Mouse (Mus musculus): ENCODE measurements around the gene Ahnak. TPM values are rescaled to one million over a fixed set of nuclear protein-coding genes. Genes with fewer than 3 reads are reported as not detected.

Gene Ahnak
- polyA plus RNA-seq, 1 experiment, result not detected

GRCm38 (mm10) chr19:8981450-8982168, 7.5 kb upstream of the Ahnak start:
- WGBS, result 66% methylated on average over 2 of the region's 2 CpGs

GRCm38 (mm10) chr19:8982303-8983149, 6.6 kb upstream of the Ahnak start:
- H3K4me3 ChIP-seq (ENCODE audit: insufficient read depth, low read depth, low read length), result no peak overlapping the region
- H3K4me1 ChIP-seq (ENCODE audit: control insufficient read depth, insufficient read depth, low read length), result peaks cover 25% of the 10 kb centered on the region
- no peak for TF ChIP-seq POLR2A (IDR thresholded peaks at IDR 0.05; ENCODE audit: insufficient read depth, low read depth, low read length)
- TF ChIP-seq CTCF (IDR thresholded peaks at IDR 0.05; ENCODE audit: insufficient read depth, low read depth, low read length), result no peak
- no peak overlapping the region for H3K27ac ChIP-seq (ENCODE audit: insufficient read depth, low read depth, low read length)
- 52% methylated on average over 5 of the region's 5 CpGs for WGBS

More at GRCm38 (mm10) chr19:8981450-8982168, 7.5 kb upstream of the Ahnak start:
- peaks cover 25% of the 10 kb centered on the region for H3K4me1 ChIP-seq (ENCODE audit: control insufficient read depth, insufficient read depth, low read length)
- H3K4me3 ChIP-seq (ENCODE audit: insufficient read depth, low read depth, low read length), result no peak overlapping the region
- H3K27ac ChIP-seq (ENCODE audit: insufficient read depth, low read depth, low read length), result no peak overlapping the region
- no peak for TF ChIP-seq POLR2A (IDR thresholded peaks at IDR 0.05; ENCODE audit: insufficient read depth, low read depth, low read length)
- no peak for TF ChIP-seq CTCF (IDR thresholded peaks at IDR 0.05; ENCODE audit: insufficient read depth, low read depth, low read length)

GRCm38 (mm10) chr19:8983150-8983650, 5.9 kb upstream of the Ahnak start:
- H3K4me1 ChIP-seq (ENCODE audit: control insufficient read depth, insufficient read depth, low read length), result peaks cover 29% of the 10 kb centered on the region
- WGBS, result 58% methylated on average over 4 of the region's 4 CpGs
- no peak overlapping the region for H3K4me3 ChIP-seq (ENCODE audit: insufficient read depth, low read depth, low read length)
- TF ChIP-seq CTCF (IDR thresholded peaks at IDR 0.05; ENCODE audit: insufficient read depth, low read depth, low read length) (no peak), POLR2A (IDR thresholded peaks at IDR 0.05; ENCODE audit: insufficient read depth, low read depth, low read length) (no peak)
- no peak overlapping the region for H3K27ac ChIP-seq (ENCODE audit: insufficient read depth, low read depth, low read length)

GRCm38 (mm10) chr19:8984255-8984868, 4.7 kb upstream of the Ahnak start:
- Histone ChIP-seq H3K27ac (ENCODE audit: insufficient read depth, low read depth, low read length) (no peak overlapping the region), H3K4me3 (ENCODE audit: insufficient read depth, low read depth, low read length) (no peak overlapping the region), H3K4me1 (ENCODE audit: control insufficient read depth, insufficient read depth, low read length) (peaks cover 40% of the 10 kb centered on the region)
- no peak for TF ChIP-seq CTCF (IDR thresholded peaks at IDR 0.05; ENCODE audit: insufficient read depth, low read depth, low read length)
- no peak for TF ChIP-seq POLR2A (IDR thresholded peaks at IDR 0.05; ENCODE audit: insufficient read depth, low read depth, low read length)
- WGBS, result 4% methylated on average over 7 of the region's 7 CpGs

GRCm38 (mm10) chr19:8985891-8986290, 3.2 kb upstream of the Ahnak start:
- H3K27ac ChIP-seq (ENCODE audit: insufficient read depth, low read depth, low read length), result no peak overlapping the region
- peaks cover 48% of the 10 kb centered on the region for H3K4me1 ChIP-seq (ENCODE audit: control insufficient read depth, insufficient read depth, low read length)
- TF ChIP-seq POLR2A (IDR thresholded peaks at IDR 0.05; ENCODE audit: insufficient read depth, low read depth, low read length) (no peak), CTCF (IDR thresholded peaks at IDR 0.05; ENCODE audit: insufficient read depth, low read depth, low read length) (no peak)
- WGBS, result 77% methylated on average over 5 of the region's 5 CpGs
- no peak overlapping the region for H3K4me3 ChIP-seq (ENCODE audit: insufficient read depth, low read depth, low read length)

GRCm38 (mm10) chr19:8987816-8988215, 1.3 kb upstream of the Ahnak start:
- WGBS, result 65% methylated on average over 2 of the region's 2 CpGs
- peaks cover 43% of the 10 kb centered on the region for H3K4me1 ChIP-seq (ENCODE audit: control insufficient read depth, insufficient read depth, low read length)
- TF ChIP-seq CTCF (IDR thresholded peaks at IDR 0.05; ENCODE audit: insufficient read depth, low read depth, low read length) (no peak), POLR2A (IDR thresholded peaks at IDR 0.05; ENCODE audit: insufficient read depth, low read depth, low read length) (no peak)
- H3K27ac ChIP-seq (ENCODE audit: insufficient read depth, low read depth, low read length), result no peak overlapping the region
- H3K4me3 ChIP-seq (ENCODE audit: insufficient read depth, low read depth, low read length), result no peak overlapping the region

- no peak overlapping the region for H3K27ac ChIP-seq (ENCODE audit: insufficient read depth, low read depth, low read length)
- no peak overlapping the region for H3K4me3 ChIP-seq (ENCODE audit: insufficient read depth, low read depth, low read length)
- H3K4me1 ChIP-seq (ENCODE audit: control insufficient read depth, insufficient read depth, low read length), result peaks cover 42% of the 10 kb centered on the region
- 51% methylated on average over 15 of the region's 15 CpGs for WGBS
- TF ChIP-seq CTCF (IDR thresholded peaks at IDR 0.05; ENCODE audit: insufficient read depth, low read depth, low read length), result no peak
Observed at GRCm38 (mm10) chr19:8988346-8989065, 578 bp upstream of the Ahnak start.

All from olfactory bulb, adult 2 months (tissue).